Mouse (Mus musculus): ENCODE results near the gene Osbpl8.

DNA sequence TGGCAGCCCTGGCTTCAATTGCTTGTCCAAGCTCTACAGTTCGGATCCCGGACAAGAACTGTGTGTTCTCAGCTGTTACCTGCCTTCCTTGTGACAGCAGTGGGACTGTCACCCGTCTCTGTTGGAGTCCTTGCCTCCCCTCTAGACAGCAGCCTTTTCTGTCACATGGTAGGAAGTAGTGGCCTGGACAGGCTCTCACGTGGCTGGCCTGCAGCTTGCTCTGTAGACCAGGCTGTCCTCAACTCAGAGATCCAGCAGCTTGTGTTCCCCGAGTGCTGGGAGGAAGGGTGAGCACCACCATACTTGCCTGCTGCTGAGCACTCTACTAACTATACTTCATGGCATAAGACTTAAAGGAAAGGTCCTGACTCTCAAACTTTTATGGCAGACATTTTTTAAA, 87.1 kb downstream of the Osbpl8 start:
- TF ChIP-seq POLR2A (IDR thresholded peaks at IDR 0.05; ENCODE audit: borderline replicate concordance, low read depth, low read length), result no peak
- no peak for TF ChIP-seq CTCF (IDR thresholded peaks at IDR 0.05; ENCODE audit: low read depth, low read length)
